Mouse (Mus musculus) stomach, embryonic 15.5 days (tissue): Measurements from ENCODE around the gene Pank4. TPM values are rescaled to one million over a fixed set of nuclear protein-coding genes. Genes with fewer than 3 reads are reported as not detected.

Experiments
- ATAC-seq: fragments of 200-750 bp; cut with Nextera tagmentation; 2 replicates; pipeline ENCODE4 v1.8.0; 2017; ENCODE audit warnings: low read depth, moderate number of reproducible peaks, moderate TSS enrichment; ENCODE audit not compliant: insufficient read depth, low FRiP score
- H3K27ac ChIP-seq: fragments of 300-500 bp; sonication (generic); 2 replicates; pipeline ENCODE4 v1.5.1; 2015; ENCODE audit warnings: mild to moderate bottlenecking, inconsistent platforms
- H3K27me3 ChIP-seq: fragments of 300-500 bp; sonication (generic); replicated peaks from 2 replicates; pipeline ENCODE4 v1.6.1; 2015; ENCODE audit warnings: inconsistent platforms
- H3K36me3 ChIP-seq: fragments of 300-500 bp; sonication (generic); 2 replicates; pipeline ENCODE4 v1.6.1; 2015; ENCODE audit warnings: inconsistent platforms
- H3K4me1 ChIP-seq: fragments of 300-500 bp; sonication (generic); 2 replicates; pipeline ENCODE4 v1.6.1; 2015; ENCODE audit warnings: inconsistent platforms
- H3K4me2 ChIP-seq: fragments of 300-500 bp; sonication (generic); 2 replicates; pipeline ENCODE4 v1.6.1; 2015; ENCODE audit warnings: mild to moderate bottlenecking, inconsistent platforms
- H3K4me3 ChIP-seq: fragments of 300-500 bp; sonication (generic); replicated peaks from 2 replicates; pipeline ENCODE4 v1.5.1; 2015; ENCODE audit warnings: inconsistent platforms
- H3K9ac ChIP-seq: fragments of 300-500 bp; sonication (generic); 2 replicates; pipeline ENCODE4 v1.6.1; 2015; ENCODE audit warnings: inconsistent platforms
- H3K9me3 ChIP-seq: fragments of 300-500 bp; sonication (generic); 2 replicates; pipeline ENCODE4 v1.6.1; 2016; ENCODE audit warnings: inconsistent platforms
- WGBS: fragments of 180-500 bp; shearing (Covaris S2); methylation state at CpG from one replicate; pipeline ENCODE4 v1.1.7; 2015; 5-methylcytosine and 5-hydroxymethylcytosine counted together
- polyA plus RNA-seq: library from polyadenylated mRNA; unstranded; fragments of >200 nt; fragmentation: Nextera tagmentation; extraction: Ambion mirVana; gene quantifications from 2 replicates; pipeline ENCODE4 v1.2.1, GENCODE M21; 2015

Gene Pank4
- polyA plus RNA-seq, 1 experiment from 2014 or later: 37.7 TPM

DNA sequence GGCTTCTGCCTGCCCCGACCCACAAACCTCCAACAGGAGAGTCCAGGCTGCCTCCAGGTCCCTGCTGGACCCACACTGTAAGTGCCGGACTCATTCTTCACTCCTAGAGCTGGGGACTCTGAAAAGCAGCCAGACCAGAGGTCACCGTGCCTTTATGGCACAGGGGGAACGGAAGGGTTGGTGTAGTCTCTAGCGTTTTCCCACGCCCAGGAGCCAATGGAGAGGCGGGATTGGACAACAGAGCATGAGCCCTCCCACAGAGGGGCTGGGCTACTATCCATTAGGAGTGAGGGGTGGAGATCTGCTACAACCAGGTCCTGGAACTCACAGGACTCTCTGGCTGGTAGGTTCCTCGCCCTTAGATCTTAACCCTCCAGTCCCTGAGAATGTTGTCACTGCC lies 17.6 kb upstream of the Pank4 start:
- 4% methylated on average over 8 of the region's 8 CpGs for WGBS
- Histone ChIP-seq H3K36me3 (no peaks in the 10 kb centered on the region), H3K9me3 (no peaks in the 10 kb centered on the region), H3K4me2 (peak overlapping the region; percentile 60), H3K4me3 (peak overlapping the region; percentile 26), H3K27me3 (peaks cover 27% of the 10 kb centered on the region), H3K27ac (no peak overlapping the region), H3K4me1 (peaks cover 15% of the 10 kb centered on the region), H3K9ac (no peak overlapping the region; the same call in 1 of the 2 replicates)
- peak; percentile 89 for ATAC-seq

DNA sequence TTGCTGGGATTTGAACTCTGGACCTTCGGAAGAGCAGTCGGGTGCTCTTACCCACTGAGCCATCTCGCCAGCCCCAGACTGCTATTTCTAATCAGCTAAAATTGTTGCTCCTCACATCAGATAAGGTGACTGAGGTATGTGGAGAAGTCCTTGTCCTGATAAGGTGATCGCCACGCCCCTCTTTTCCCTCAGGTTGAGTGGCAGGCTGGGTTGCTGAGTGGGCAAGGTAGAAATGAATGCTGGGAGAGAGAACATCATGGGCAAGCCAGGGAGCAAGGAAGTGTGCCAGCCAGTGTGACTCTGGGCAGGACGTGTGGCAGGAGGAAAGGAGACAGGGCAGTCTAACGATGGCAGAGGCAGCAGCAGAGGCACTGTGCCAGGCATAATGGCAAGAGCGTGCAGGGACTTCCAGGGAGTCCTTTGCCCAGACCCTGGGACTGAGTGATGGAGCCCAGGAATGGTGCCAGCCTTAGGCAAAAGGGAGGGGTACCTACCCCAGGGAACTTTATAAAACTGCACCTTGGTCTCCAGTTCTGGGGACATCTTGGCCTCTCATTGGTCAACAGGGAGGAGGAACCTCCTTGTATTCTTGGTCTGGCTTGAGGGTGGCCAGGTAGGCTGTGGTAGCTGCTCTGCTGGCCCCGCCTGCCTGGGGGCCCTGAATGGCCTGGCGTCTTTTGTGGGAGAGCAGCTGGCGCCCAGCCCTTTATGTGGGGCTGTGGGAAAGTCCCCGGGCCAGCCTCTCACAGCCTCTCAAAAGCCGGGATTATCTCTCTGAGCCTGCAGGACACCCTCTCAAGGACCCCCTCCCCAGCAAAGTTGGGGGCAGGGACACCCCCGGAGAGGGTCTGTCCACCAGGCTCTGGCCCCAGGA lies 15.6 kb upstream of the Pank4 start:
- Histone ChIP-seq H3K9me3 (no peaks in the 10 kb centered on the region), H3K27ac (no peak overlapping the region), H3K4me3 (no peak overlapping the region), H3K4me1 (peaks cover 18% of the 10 kb centered on the region), H3K36me3 (no peaks in the 10 kb centered on the region), H3K4me2 (no peak overlapping the region), H3K27me3 (peaks cover 46% of the 10 kb centered on the region), H3K9ac (no peak overlapping the region)
- 46% methylated on average over 14 of the region's 14 CpGs for WGBS
- no peak for ATAC-seq

DNA sequence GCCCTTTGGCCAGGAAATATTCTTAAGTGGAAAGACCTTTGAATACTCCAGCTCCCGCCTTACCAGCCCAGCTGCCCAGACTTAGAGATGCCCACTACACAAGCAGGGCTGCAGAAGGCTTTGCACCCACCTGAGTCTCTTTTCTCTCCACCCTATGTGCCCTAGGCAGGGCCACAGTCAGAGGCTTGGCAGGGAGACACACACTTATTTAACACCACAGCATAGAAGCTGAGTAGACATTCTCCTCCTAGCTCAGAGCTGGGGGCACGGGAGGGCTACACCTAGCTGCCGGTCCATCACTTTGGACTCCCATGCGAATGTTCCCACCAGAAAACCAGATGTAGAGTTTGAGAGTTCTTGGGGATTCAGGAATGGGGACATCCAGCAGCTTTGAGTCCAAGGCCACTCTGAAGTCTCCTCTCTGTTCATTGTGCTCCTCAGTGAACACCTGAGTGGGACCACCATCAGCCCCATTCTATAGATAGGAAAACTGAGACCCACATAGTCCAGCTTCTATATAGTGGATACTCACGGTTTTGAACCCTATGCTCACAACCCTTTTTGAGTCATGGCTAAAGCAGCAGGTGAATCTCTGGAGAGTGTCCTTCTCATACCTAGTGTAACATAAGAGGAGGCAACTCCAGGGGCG lies 14.9 kb upstream of the Pank4 start:
- Histone ChIP-seq H3K27ac (no peak overlapping the region), H3K27me3 (peaks cover 54% of the 10 kb centered on the region), H3K9ac (no peak overlapping the region), H3K4me2 (no peak overlapping the region), H3K9me3 (no peaks in the 10 kb centered on the region), H3K4me1 (peaks cover 18% of the 10 kb centered on the region), H3K4me3 (no peak overlapping the region), H3K36me3 (no peaks in the 10 kb centered on the region)
- whole genome bisulfite sequencing: 68% methylated on average over 6 of the region's 6 CpGs
- no peak for ATAC-seq

DNA sequence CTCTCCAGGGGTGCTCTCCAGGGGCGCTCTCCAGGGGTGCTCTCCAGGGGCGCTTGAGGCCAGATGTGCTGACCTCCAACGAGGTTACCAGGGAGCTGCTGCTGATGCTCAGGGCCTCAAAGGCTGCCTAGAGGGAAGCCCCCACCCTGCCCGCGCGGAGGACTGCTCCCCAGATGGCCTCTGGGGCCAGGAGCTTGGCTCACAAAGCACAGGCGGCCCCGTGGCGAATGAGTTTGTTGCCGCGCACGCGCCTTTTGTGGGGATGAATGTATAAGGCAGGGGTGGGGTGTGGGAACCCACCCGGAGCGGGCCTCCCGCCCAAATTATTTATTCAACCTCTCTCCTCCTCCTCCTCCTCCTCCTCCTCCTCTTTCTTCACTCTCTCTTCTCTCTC lies 14.3 kb upstream of the Pank4 start:
- WGBS: 19% methylated on average over 16 of the region's 16 CpGs
- H3K4me2 ChIP-seq: no peak overlapping the region
- no peak overlapping the region for H3K4me3 ChIP-seq
- H3K9ac ChIP-seq: no peak overlapping the region
- no peak overlapping the region for H3K27ac ChIP-seq
- H3K4me1 ChIP-seq: peaks cover 18% of the 10 kb centered on the region
- no peaks in the 10 kb centered on the region for H3K9me3 ChIP-seq
- H3K27me3 ChIP-seq: peaks cover 59% of the 10 kb centered on the region
- no peak for ATAC-seq
- H3K36me3 ChIP-seq: no peaks in the 10 kb centered on the region

DNA sequence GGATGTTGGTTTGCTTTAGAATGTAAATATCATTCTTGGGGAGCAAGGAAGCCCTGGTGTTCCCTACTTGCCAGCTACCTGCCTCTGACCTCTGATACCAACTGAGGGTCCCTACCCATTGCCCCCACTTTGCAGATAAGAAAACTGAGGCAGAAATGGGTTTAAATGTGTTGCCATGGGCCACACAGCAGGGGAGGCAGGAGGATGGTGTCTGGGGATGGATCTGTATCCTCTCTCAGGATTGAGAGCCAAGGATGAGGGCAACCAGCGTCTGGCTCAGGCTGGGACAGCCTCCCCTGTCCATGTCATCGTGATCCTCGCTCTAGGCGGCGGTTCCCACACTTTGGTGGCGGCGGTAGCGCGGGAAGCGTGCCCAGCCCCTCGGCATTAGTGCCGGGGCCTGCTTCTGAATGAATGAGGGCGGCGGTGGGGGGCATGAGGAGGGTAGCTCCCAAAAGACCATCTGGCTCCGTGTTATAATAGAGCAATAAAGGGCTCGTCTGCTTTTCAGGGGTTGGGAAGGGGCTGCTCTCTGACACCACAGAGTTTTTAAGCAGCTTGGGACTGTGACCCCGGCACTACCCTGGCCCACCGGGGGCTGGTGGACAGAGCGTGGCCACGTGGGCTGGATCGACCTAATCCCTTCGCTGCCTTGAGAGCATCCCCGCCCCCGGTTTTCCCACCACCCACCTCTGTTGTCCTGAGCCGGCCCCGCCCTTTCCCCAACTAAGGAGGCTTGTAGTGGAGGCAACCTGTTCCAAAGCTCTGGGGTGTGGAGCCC lies 11.3 kb upstream of the Pank4 start:
- Histone ChIP-seq H3K27ac (no peak overlapping the region), H3K4me3 (no peak overlapping the region), H3K9ac (no peak overlapping the region), H3K4me2 (no peak overlapping the region), H3K9me3 (no peaks in the 10 kb centered on the region), H3K36me3 (no peaks in the 10 kb centered on the region), H3K27me3 (peaks cover 75% of the 10 kb centered on the region), H3K4me1 (peaks cover 15% of the 10 kb centered on the region; the same call in 1 of the 2 replicates)
- 3% methylated on average over 26 of the region's 26 CpGs for WGBS
- ATAC-seq: no peak

DNA sequence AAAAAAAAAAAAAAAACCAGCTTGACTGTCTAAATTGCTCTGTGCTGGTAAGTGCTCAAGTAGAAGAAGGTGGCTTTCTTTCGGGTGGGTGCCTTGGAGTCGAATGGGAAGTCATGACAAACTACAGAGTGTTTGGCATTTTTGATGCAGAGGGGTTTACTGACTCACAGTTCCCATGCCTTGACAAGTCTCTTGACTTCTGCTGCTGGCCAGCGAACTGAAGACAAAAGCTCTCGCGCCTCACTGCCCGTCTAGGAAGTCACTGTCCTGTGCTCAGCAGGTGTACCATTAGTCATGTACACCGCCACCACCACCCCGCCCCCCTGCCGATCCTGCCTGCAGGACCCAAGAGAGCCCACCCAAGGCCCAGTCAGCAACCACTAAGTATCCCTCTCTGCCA lies 7.3 kb upstream of the Pank4 start:
- Histone ChIP-seq H3K9me3 (no peaks in the 10 kb centered on the region), H3K27me3 (peaks cover 84% of the 10 kb centered on the region), H3K4me2 (no peak overlapping the region), H3K9ac (no peak overlapping the region), H3K4me3 (no peak overlapping the region), H3K4me1 (peaks cover 28% of the 10 kb centered on the region), H3K36me3 (no peaks in the 10 kb centered on the region), H3K27ac (no peak overlapping the region)
- 43% methylated on average over 9 of the region's 9 CpGs for WGBS
- no peak for ATAC-seq

DNA sequence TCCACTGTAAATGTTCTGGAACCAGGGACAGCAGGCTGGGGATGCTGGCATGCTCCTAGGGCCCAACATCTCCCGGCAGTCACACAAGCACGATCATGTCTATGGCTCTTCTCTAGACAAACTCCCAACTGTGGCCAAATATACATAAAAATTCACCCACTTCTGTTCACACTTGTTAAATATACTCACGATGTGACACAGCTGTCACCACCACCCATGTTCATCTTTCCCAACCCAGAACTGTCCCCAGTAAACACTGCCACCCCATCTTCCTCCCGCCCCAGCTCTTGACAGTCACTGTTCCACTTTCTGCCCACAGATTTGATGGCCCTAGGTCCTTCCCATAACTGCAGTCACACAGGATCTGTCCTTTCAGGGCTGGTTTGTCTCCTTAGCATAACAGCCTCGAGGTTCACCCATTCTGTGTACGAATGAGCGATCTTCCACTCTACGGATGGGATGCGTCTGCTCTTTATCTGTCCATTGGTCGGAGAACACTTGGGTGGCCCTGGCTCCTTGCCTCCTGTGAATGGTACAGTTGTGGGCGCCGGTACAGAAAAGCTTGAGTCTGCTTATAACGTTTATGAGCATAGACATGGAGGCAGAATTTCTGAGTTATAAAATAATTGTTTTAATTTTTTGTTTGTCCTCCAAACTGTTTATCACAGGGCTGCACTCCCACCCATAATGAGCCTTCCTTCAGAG lies 6.5 kb upstream of the Pank4 start:
- H3K4me1 ChIP-seq: peaks cover 32% of the 10 kb centered on the region
- peaks cover 84% of the 10 kb centered on the region for H3K27me3 ChIP-seq
- WGBS: 48% methylated on average over 13 of the region's 13 CpGs
- no peaks in the 10 kb centered on the region for H3K9me3 ChIP-seq
- H3K4me2 ChIP-seq: no peak overlapping the region; the same call in 1 of the 2 replicates
- no peak overlapping the region for H3K9ac ChIP-seq
- ATAC-seq: no peak
- no peaks in the 10 kb centered on the region for H3K36me3 ChIP-seq
- H3K4me3 ChIP-seq: no peak overlapping the region
- no peak overlapping the region for H3K27ac ChIP-seq

DNA sequence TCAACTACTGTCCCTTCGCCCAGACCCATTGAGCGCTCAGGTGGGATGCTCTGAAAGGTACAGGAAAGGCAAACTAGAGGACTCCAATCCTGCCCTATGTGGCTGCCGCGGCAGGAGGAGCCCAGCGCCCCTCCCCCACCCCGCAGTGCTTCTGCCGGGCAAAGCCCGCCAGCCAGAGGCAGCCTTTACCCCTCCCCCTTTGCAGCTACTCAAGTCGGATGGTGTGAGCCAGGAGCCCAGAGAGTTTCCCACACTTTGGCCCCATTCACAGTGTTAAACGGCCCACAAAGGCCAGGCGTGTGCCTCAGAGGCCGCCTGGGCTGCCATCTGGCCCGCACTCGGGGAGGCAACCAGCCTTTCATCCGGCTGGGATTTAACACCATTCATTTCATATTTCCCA lies 5.8 kb upstream of the Pank4 start:
- Histone ChIP-seq H3K9me3 (no peaks in the 10 kb centered on the region), H3K4me3 (no peak overlapping the region; the same call in 1 of the 2 replicates), H3K9ac (no peak overlapping the region), H3K4me2 (peak overlapping the region; percentile 35), H3K4me1 (peaks cover 32% of the 10 kb centered on the region), H3K27me3 (peaks cover 84% of the 10 kb centered on the region), H3K27ac (no peak overlapping the region), H3K36me3 (no peaks in the 10 kb centered on the region)
- no peak for ATAC-seq
- 4% methylated on average over 15 of the region's 15 CpGs for WGBS

DNA sequence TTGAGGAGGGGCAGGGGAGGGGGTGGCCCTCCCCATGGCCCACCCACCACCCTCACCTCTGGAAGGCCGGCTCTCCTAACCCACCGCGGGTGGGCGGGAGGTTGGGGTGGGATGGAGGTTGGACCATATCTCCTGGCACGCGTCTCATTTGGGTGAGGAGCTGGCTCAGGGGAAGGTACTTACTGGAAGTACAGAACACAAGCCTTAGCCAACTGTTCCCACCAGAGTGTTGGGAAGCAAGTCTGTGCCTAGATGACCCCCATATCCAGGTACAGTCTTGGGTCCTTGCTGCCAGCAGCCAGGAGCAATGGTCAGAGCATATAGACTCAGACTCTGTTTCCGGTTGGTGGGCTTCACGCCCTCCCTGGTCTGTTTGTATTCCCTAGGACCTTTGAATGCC lies 5.3 kb upstream of the Pank4 start:
- Histone ChIP-seq H3K27ac (no peak overlapping the region), H3K4me2 (no peak overlapping the region; the same call in 1 of the 2 replicates), H3K4me1 (peaks cover 34% of the 10 kb centered on the region), H3K9ac (no peak overlapping the region), H3K27me3 (peaks cover 81% of the 10 kb centered on the region), H3K4me3 (no peak overlapping the region), H3K9me3 (no peaks in the 10 kb centered on the region), H3K36me3 (no peaks in the 10 kb centered on the region)
- WGBS: 18% methylated on average over 8 of the region's 8 CpGs
- ATAC-seq: no peak

DNA sequence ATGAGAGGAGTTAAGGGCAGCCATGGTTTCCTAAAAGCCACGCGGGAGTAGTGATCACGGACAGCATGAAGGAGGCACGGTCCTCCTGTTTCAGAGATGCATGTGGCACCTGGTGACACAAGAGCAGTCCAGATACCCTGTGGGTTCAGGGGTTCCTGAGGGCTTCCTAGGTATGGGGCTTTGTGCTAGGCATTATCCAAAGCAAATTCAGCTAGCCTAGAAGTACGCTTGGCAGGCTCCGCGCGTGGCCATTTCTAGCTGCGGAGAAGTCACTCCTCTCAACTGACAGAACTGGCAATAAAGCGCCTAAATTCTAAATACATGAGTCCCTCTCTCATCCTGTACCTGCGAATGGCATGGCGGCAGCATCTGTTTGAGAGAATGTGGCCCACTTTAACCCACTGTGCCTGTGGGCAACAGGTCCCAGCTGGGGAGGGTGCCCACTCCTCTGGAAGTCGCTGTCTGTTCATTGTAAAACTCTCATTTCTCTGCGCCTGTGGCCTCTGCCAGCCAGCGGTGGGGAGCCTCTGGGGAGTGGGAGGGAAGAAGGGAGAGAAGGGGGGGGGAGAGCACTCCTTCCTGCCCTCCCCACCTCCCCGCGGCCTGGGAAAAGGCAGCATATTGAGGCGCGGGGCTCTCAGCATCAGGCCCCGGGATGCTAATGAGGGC lies 3.8 kb upstream of the Pank4 start:
- no peak overlapping the region for H3K27ac ChIP-seq
- ATAC-seq: no peak
- peaks cover 69% of the 10 kb centered on the region for H3K27me3 ChIP-seq
- H3K9ac ChIP-seq: 0 out of 2 replicates have a peak overlapping the region, but pooled peaks have one; percentile 1
- no peaks in the 10 kb centered on the region for H3K9me3 ChIP-seq
- peak overlapping the region; percentile 37 for H3K4me3 ChIP-seq
- WGBS: 25% methylated on average over 20 of the region's 20 CpGs
- H3K4me2 ChIP-seq: peak overlapping the region; percentile 83
- peaks cover 40% of the 10 kb centered on the region for H3K4me1 ChIP-seq
- no peaks in the 10 kb centered on the region for H3K36me3 ChIP-seq

DNA sequence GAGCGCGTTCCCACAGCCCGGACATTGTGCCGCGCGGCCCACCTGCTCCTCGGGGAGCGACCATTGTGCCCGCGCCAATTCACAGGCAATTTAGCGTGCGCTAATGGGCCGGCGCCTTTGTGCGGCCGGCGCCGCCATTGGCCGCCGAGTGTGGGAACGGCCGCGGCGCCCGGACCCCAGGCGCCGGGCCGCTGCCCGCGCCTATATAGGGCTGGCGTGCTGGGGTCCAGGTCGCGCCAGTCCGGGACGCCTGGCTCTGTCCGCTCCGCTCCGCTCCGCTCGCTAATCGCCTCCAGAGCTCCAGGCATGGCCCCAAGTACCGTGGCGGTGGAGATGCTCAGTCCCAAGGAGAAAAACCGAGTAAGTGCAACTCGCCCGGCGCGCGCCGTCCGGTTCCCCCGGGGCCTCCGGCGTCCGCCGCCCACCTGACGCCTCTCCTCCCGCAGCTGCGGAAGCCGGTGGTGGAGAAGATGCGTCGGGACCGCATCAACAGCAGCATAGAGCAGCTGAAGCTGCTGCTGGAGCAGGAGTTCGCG lies 3.2 kb upstream of the Pank4 start, which contains the start of gene Hes5:
TSS of gene Hes5 (plus strand) at position 234 of the 536 bp plus-strand sequence.
- H3K27ac ChIP-seq: no peak within 1 kb of the TSS

More for the DNA sequence above, 3.2 kb upstream of the Pank4 start, which contains the start of gene Hes5:
- Histone ChIP-seq H3K9ac (0 out of 2 replicates have a peak within 1 kb of the TSS, but pooled peaks have one; percentile 9), H3K27me3 (peaks cover 66% of the 10 kb centered on the region), H3K36me3 (no peaks in the 10 kb centered on the region), H3K4me2 (peak within 1 kb of the TSS; percentile 83), H3K4me1 (peaks cover 44% of the 10 kb centered on the region), H3K4me3 (peak within 1 kb of the TSS; percentile 37), H3K9me3 (no peaks in the 10 kb centered on the region)
- ATAC-seq: no peak
- under 1% methylated on average over 65 of the region's 65 CpGs for WGBS
